ENCODE assay signal across 13 mouse cellular contexts in genomic region chr1:39443764-39444163, GRCm38 (mm10). TPM values are rescaled to one million over a fixed set of nuclear protein-coding genes. Genes with fewer than 3 reads are reported as not detected.
A peak's percentile ranks its signal among the peaks of the same experiment; 100 is the strongest.
DNase-seq lines count a peak whose midpoint lies in the region; ATAC-seq and TF ChIP-seq lines count a peak whose summit lies in the region.
"Had no signal": no experiment of that assay in that cellular context is flagged by ENCODE, and none has a peak within 500 bp of the region (broad histone marks: within the 10 kb centered on the region; RNA-seq: fewer than 3 reads in every experiment).

No protein-coding gene starts in this region.

- TF ChIP-seq POLR2A in cerebellum, adult 2 months (IDR thresholded peaks at IDR 0.05; ENCODE audit: borderline replicate concordance, insufficient read depth, low read length) = no peak

- DNase-seq in cerebellum, adult 2 months = peak; percentile 30 to 43
- no peak for DNase-seq in heart, postnatal 36 days
- DNase-seq in urinary bladder, postnatal 36 days (ENCODE audit: low spot score in 2 of 2) = no peak
- DNase-seq in B cell, adult 2 months = no peak
- DNase-seq: liver, embryonic 13.5 days; right cerebral cortex, postnatal 4 days had no signal

- H3K9ac ChIP-seq in heart, embryonic 13.5 days = peak overlapping the region; percentile 44; the same call in 1 of the 2 replicates
- H3K9ac ChIP-seq: hindbrain, embryonic 12.5 days; liver, embryonic 13.5 days; stomach, embryonic 15.5 days had no signal

- peaks cover 80% of the 10 kb centered on the region for H3K4me1 ChIP-seq in cerebellum, adult 2 months (ENCODE audit: control insufficient read depth, insufficient read depth, low read length)
- H3K4me1 ChIP-seq in heart, embryonic 13.5 days = peaks cover 99% of the 10 kb centered on the region

- 27% methylated on average over 8 of the region's 8 CpGs for WGBS in cerebellum, adult 2 months
- WGBS in heart, embryonic 13.5 days = 33% methylated on average over 8 of the region's 8 CpGs

- no peak overlapping the region for H3K4me3 ChIP-seq in cerebellum, adult 2 months (replicated peaks; ENCODE audit: insufficient read depth, low read depth, low read length)
- H3K4me3 ChIP-seq in heart, embryonic 13.5 days = no peak overlapping the region
- H3K4me3 ChIP-seq: hindbrain, embryonic 12.5 days; liver, embryonic 13.5 days; stomach, embryonic 15.5 days had no signal

- H3K9me3 ChIP-seq in heart, embryonic 13.5 days = no peaks in the 10 kb centered on the region
- H3K9me3 ChIP-seq: G1E; hindbrain, embryonic 12.5 days; liver, embryonic 13.5 days; stomach, embryonic 15.5 days had no signal

- TF ChIP-seq CTCF in cerebellum, adult 2 months (IDR thresholded peaks at IDR 0.05; ENCODE audit: borderline replicate concordance, insufficient read depth, low read depth, low read length) = no peak

- intact Hi-C loops in heart, postnatal 36 days (cut with DNase I) = no loop called here

- H3K36me3 ChIP-seq in heart, embryonic 13.5 days = no peaks in the 10 kb centered on the region
- H3K36me3 ChIP-seq: hindbrain, embryonic 12.5 days; liver, embryonic 13.5 days; stomach, embryonic 15.5 days had no signal

- H3K27ac ChIP-seq in cerebellum, adult 2 months (ENCODE audit: insufficient read depth, low read length) = peak overlapping the region; percentile 68; the same call in 1 of the 2 replicates
- peak overlapping the region; percentile 87 for H3K27ac ChIP-seq in heart, embryonic 13.5 days (replicated peaks)
- H3K27ac ChIP-seq: hindbrain, embryonic 12.5 days; liver, embryonic 13.5 days had no signal

- H3K4me2 ChIP-seq in heart, embryonic 13.5 days = peak overlapping the region; percentile 21
- H3K4me2 ChIP-seq: hindbrain, embryonic 12.5 days; liver, embryonic 13.5 days; stomach, embryonic 15.5 days had no signal

- no peaks in the 10 kb centered on the region for H3K27me3 ChIP-seq in cerebellum, adult 2 months (ENCODE audit: control insufficient read depth, insufficient read depth, low read length)
- no peaks in the 10 kb centered on the region for H3K27me3 ChIP-seq in heart, embryonic 13.5 days (replicated peaks)
- H3K27me3 ChIP-seq: hindbrain, embryonic 12.5 days; liver, embryonic 13.5 days; stomach, embryonic 15.5 days had no signal

- no peak for ATAC-seq in cerebellum, adult (ENCODE audit: insufficient number of reproducible peaks, low FRiP score, low TSS enrichment)
- no peak for ATAC-seq in heart, embryonic 13.5 days (ENCODE audit: extremely low read depth, insufficient number of reproducible peaks, low FRiP score, low TSS enrichment)
- peak; percentile 36; the same call in 1 of the 2 replicates for ATAC-seq in common myeloid progenitor, adult 5-6 weeks (replicated peaks; ENCODE audit: low read depth, poor library complexity, severe bottlenecking)
- peak; percentile 10; the same call in 1 of the 2 replicates for ATAC-seq in megakaryocyte progenitor cell, adult 5-6 weeks (replicated peaks; ENCODE audit: poor library complexity)

RNA-seq across cellular contexts. Expression of gene Tbc1d8, which starts 34.8 kb away (rescaled TPM):
- polyA plus RNA-seq in cerebellum, adult 2 months (2012; rRNA removed) = 29.2 and 34.0 TPM in 2 replicates
- 11.5 and 11.7 TPM in 2 replicates for polyA plus RNA-seq in heart, embryonic 13.5 days (2015; fragmentation: Nextera tagmentation; extraction: Ambion mirVana)
- total RNA-seq in heart, postnatal 36 days (2021) = 1 to 10 TPM; 5.5 to 6.5 TPM
- total RNA-seq in common myeloid progenitor, adult 5-6 weeks (2017) = 4.1 and 6.7 TPM in 2 replicates
- total RNA-seq in megakaryocyte progenitor cell, adult 5-6 weeks (2015) = 27.7 and 29.1 TPM in 2 replicates
- 13.0 and 15.9 TPM in 2 replicates for total RNA-seq in megakaryocyte progenitor cell, adult 5-6 weeks (2017)

Comparison
In these comparisons a context has a peak if more than half of its experiments do, and no peak if none do; other contexts are left out.
1. DNase-seq: peak in cerebellum, adult 2 months (2 of 2); none in heart, postnatal 36 days (0 of 2), urinary bladder, postnatal 36 days (0 of 2) and B cell, adult 2 months (0 of 2).
2. ATAC-seq: peak in common myeloid progenitor, adult 5-6 weeks (single experiment) and megakaryocyte progenitor cell, adult 5-6 weeks (single experiment); none in cerebellum, adult (single experiment) and heart, embryonic 13.5 days (single experiment).